ENCODE assay signal across 13 mouse cellular contexts in the genomic region with DNA sequence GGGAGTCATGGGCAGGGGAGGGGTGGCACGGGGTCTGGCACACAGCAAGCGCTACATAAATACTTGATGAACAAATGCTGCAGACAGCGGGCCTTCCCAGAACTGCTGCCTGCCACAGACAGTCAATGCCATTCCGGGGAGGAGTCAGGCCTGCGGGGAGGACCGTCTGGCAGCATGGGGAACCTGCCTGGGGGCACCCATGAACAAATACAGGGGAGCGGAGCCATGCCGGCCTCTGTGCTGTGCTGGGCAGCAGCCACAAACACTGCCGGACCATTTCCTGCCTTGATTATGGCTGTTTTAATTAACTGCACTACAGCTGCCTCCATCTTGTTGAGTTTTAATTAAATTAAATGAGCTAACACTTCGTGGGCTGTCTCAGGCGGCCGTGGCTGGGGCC. TPM values are rescaled to one million over a fixed set of nuclear protein-coding genes. Genes with fewer than 3 reads are reported as not detected.
DNase-seq lines count a peak whose midpoint lies in the region; ATAC-seq and TF ChIP-seq lines count a peak whose summit lies in the region.
"Had no signal": no experiment of that assay in that cellular context is flagged by ENCODE, and none has a peak within 500 bp of the region (broad histone marks: within the 10 kb centered on the region; RNA-seq: fewer than 3 reads in every experiment).

No protein-coding gene starts in this region.

- no peak for ATAC-seq in midbrain, embryonic 14.5 days (ENCODE audit: low FRiP score, low TSS enrichment)
- ATAC-seq in midbrain, embryonic 15.5 days (replicated peaks), result no peak
- ATAC-seq in hindbrain, embryonic 12.5 days (ENCODE audit: low FRiP score), result peak; percentile 15; the same call in 1 of the 2 replicates
- ATAC-seq in neural tube, embryonic 13.5 days (ENCODE audit: low read depth), result peak; percentile 49
- ATAC-seq in kidney, embryonic 14.5 days (ENCODE audit: low FRiP score, low TSS enrichment), result no peak

- no peak for TF ChIP-seq POLR2A in lung, adult 2 months (IDR thresholded peaks at IDR 0.05; ENCODE audit: borderline replicate concordance, extremely low read depth, low read depth, low read length)

- H3K4me1 ChIP-seq in midbrain, embryonic 14.5 days (ENCODE audit: control insufficient read depth, insufficient read depth, low read length), result peaks cover 20% of the 10 kb centered on the region
- H3K4me1 ChIP-seq in midbrain, embryonic 15.5 days, result peaks cover 19% of the 10 kb centered on the region
- peaks cover 34% of the 10 kb centered on the region for H3K4me1 ChIP-seq in forebrain, embryonic 10.5 days
- H3K4me1 ChIP-seq in hindbrain, embryonic 12.5 days, result peaks cover 39% of the 10 kb centered on the region
- H3K4me1 ChIP-seq in neural tube, embryonic 13.5 days (replicated peaks), result peaks cover 58% of the 10 kb centered on the region
- H3K4me1 ChIP-seq in kidney, embryonic 14.5 days (ENCODE audit: control insufficient read depth, insufficient read depth, low read length), result peaks cover 14% of the 10 kb centered on the region; the same call in 1 of the 2 replicates
- H3K4me1 ChIP-seq in lung, adult 2 months (ENCODE audit: control insufficient read depth, insufficient read depth, low read length), result 0 out of 2 replicates have a peak, but pooled peaks cover 3% of the 10 kb centered on the region

- H3K36me3 ChIP-seq in midbrain, embryonic 14.5 days (ENCODE audit: control insufficient read depth, insufficient read depth, low read length), result peaks cover 62% of the 10 kb centered on the region
- H3K36me3 ChIP-seq in midbrain, embryonic 15.5 days (replicated peaks), result peaks cover 17% of the 10 kb centered on the region
- H3K36me3 ChIP-seq in forebrain, embryonic 10.5 days (replicated peaks), result peaks cover 87% of the 10 kb centered on the region
- H3K36me3 ChIP-seq in hindbrain, embryonic 12.5 days, result peaks cover 54% of the 10 kb centered on the region
- peaks cover 54% of the 10 kb centered on the region for H3K36me3 ChIP-seq in neural tube, embryonic 13.5 days
- peaks cover 59% of the 10 kb centered on the region for H3K36me3 ChIP-seq in kidney, embryonic 14.5 days (ENCODE audit: control insufficient read depth, insufficient read depth, low read length)

- DNase-seq in midbrain, embryonic 14.5 days, result peak; percentile 42
- DNase-seq in forebrain, embryonic 10.5 days (ENCODE audit: extremely low spot score, low spot score), result no peak
- no peak for DNase-seq in embryo, embryonic 9.5 days (ENCODE audit: extremely low spot score)
- no peak for DNase-seq in lung, adult 2 months
- DNase-seq: cerebellum, adult 9-10 months; heart, postnatal 10 days; kidney, adult 18-20 months had no signal

- no peak for TF ChIP-seq CTCF in lung, adult 2 months (IDR thresholded peaks at IDR 0.05; ENCODE audit: insufficient read depth, low read length)

- no peaks in the 10 kb centered on the region for H3K27me3 ChIP-seq in midbrain, embryonic 14.5 days (ENCODE audit: control insufficient read depth, insufficient read depth, low read length)
- no peaks in the 10 kb centered on the region for H3K27me3 ChIP-seq in midbrain, embryonic 15.5 days (replicated peaks)
- no peaks in the 10 kb centered on the region for H3K27me3 ChIP-seq in forebrain, embryonic 10.5 days (ENCODE audit: poor library complexity, severe bottlenecking)
- no peaks in the 10 kb centered on the region for H3K27me3 ChIP-seq in hindbrain, embryonic 12.5 days
- no peaks in the 10 kb centered on the region for H3K27me3 ChIP-seq in neural tube, embryonic 13.5 days
- H3K27me3 ChIP-seq in kidney, embryonic 14.5 days (ENCODE audit: control insufficient read depth, insufficient read depth, low read length), result no peaks in the 10 kb centered on the region
- H3K27me3 ChIP-seq: limb, embryonic 15.5 days; lung, embryonic 15.5 days had no signal

- no peak overlapping the region for H3K4me3 ChIP-seq in midbrain, embryonic 14.5 days (replicated peaks; ENCODE audit: low read depth, low read length)
- H3K4me3 ChIP-seq in midbrain, embryonic 15.5 days, result no peak overlapping the region
- no peak overlapping the region for H3K4me3 ChIP-seq in forebrain, embryonic 10.5 days
- no peak overlapping the region for H3K4me3 ChIP-seq in hindbrain, embryonic 12.5 days
- H3K4me3 ChIP-seq in neural tube, embryonic 13.5 days, result no peak overlapping the region
- no peak overlapping the region for H3K4me3 ChIP-seq in kidney, embryonic 14.5 days (ENCODE audit: low read length)
- no peak overlapping the region for H3K4me3 ChIP-seq in lung, adult 2 months (replicated peaks; ENCODE audit: extremely low read depth, low read depth, low read length)
- H3K4me3 ChIP-seq: limb, embryonic 15.5 days; lung, embryonic 15.5 days had no signal

- no peaks in the 10 kb centered on the region for H3K9me3 ChIP-seq in midbrain, embryonic 14.5 days (ENCODE audit: control insufficient read depth, low read length)
- no peaks in the 10 kb centered on the region for H3K9me3 ChIP-seq in midbrain, embryonic 15.5 days
- H3K9me3 ChIP-seq in forebrain, embryonic 10.5 days, result no peaks in the 10 kb centered on the region
- no peaks in the 10 kb centered on the region for H3K9me3 ChIP-seq in hindbrain, embryonic 12.5 days (replicated peaks)
- no peaks in the 10 kb centered on the region for H3K9me3 ChIP-seq in neural tube, embryonic 13.5 days
- H3K9me3 ChIP-seq in kidney, embryonic 14.5 days (ENCODE audit: control insufficient read depth, low read length), result no peaks in the 10 kb centered on the region
- H3K9me3 ChIP-seq: limb, embryonic 15.5 days; lung, embryonic 15.5 days had no signal

- no peak overlapping the region for H3K4me2 ChIP-seq in midbrain, embryonic 14.5 days (ENCODE audit: low read length)
- no peak overlapping the region for H3K4me2 ChIP-seq in midbrain, embryonic 15.5 days
- H3K4me2 ChIP-seq in hindbrain, embryonic 12.5 days (replicated peaks), result no peak overlapping the region
- no peak overlapping the region for H3K4me2 ChIP-seq in neural tube, embryonic 13.5 days
- H3K4me2 ChIP-seq in kidney, embryonic 14.5 days (replicated peaks; ENCODE audit: low read depth, low read length), result no peak overlapping the region
- H3K4me2 ChIP-seq: limb, embryonic 15.5 days; lung, embryonic 15.5 days had no signal

- H3K27ac ChIP-seq in midbrain, embryonic 14.5 days (replicated peaks; ENCODE audit: low read depth, low read length), result peak overlapping the region; percentile 60
- H3K27ac ChIP-seq in midbrain, embryonic 15.5 days, result no peak overlapping the region
- H3K27ac ChIP-seq in forebrain, embryonic 10.5 days, result peak overlapping the region; percentile 44; the same call in 1 of the 2 replicates
- H3K27ac ChIP-seq in hindbrain, embryonic 12.5 days, result peak overlapping the region; percentile 64
- peak overlapping the region; percentile 75 for H3K27ac ChIP-seq in neural tube, embryonic 13.5 days (replicated peaks)
- H3K27ac ChIP-seq in kidney, embryonic 14.5 days (ENCODE audit: low read depth, low read length), result no peak overlapping the region
- H3K27ac ChIP-seq: limb, embryonic 15.5 days; lung, embryonic 15.5 days had no signal

- 62% methylated on average over 12 of the region's 12 CpGs for WGBS in midbrain, embryonic 14.5 days
- 62% methylated on average over 12 of the region's 12 CpGs for WGBS in midbrain, embryonic 15.5 days
- 82% methylated on average over 12 of the region's 12 CpGs for WGBS in forebrain, embryonic 10.5 days
- 62% methylated on average over 12 of the region's 12 CpGs for WGBS in hindbrain, embryonic 12.5 days
- 31% methylated on average over 12 of the region's 12 CpGs for WGBS in neural tube, embryonic 13.5 days
- WGBS in kidney, embryonic 14.5 days, result 59% methylated on average over 12 of the region's 12 CpGs
- 84% methylated on average over 12 of the region's 12 CpGs for WGBS in lung, adult 2 months

- H3K9ac ChIP-seq in midbrain, embryonic 14.5 days (replicated peaks; ENCODE audit: low read length), result no peak overlapping the region
- no peak overlapping the region for H3K9ac ChIP-seq in midbrain, embryonic 15.5 days
- H3K9ac ChIP-seq in hindbrain, embryonic 12.5 days, result no peak overlapping the region
- H3K9ac ChIP-seq in neural tube, embryonic 13.5 days, result peak overlapping the region; percentile 38; the same call in 1 of the 2 replicates
- H3K9ac ChIP-seq in kidney, embryonic 14.5 days (ENCODE audit: low read depth, low read length), result no peak overlapping the region
- H3K9ac ChIP-seq: limb, embryonic 15.5 days; lung, embryonic 15.5 days had no signal

RNA-seq across cellular contexts. Expression of a gene that starts 35.0 kb away (rescaled TPM):
- 69.5 and 73.4 TPM in 2 replicates for polyA plus RNA-seq in midbrain, embryonic 14.5 days (2014; fragmentation: Nextera tagmentation; extraction: Ambion mirVana)
- 93.9 and 94.2 TPM in 2 replicates for polyA plus RNA-seq in midbrain, embryonic 15.5 days (2015; fragmentation: Nextera tagmentation; extraction: Ambion mirVana)
- 99.7 and 102 TPM in 2 replicates for polyA plus RNA-seq in forebrain, embryonic 10.5 days (2016; fragmentation: Nextera tagmentation; extraction: Ambion mirVana)
- polyA plus RNA-seq in hindbrain, embryonic 12.5 days (2016; fragmentation: Nextera tagmentation; extraction: Ambion mirVana), result 131 and 137 TPM in 2 replicates
- 81.1 and 82.2 TPM in 2 replicates for polyA plus RNA-seq in neural tube, embryonic 13.5 days (2015; fragmentation: Nextera tagmentation; extraction: Ambion mirVana)
- polyA plus RNA-seq in kidney, embryonic 14.5 days (2014; fragmentation: Nextera tagmentation; extraction: Ambion mirVana), result 53.3 and 68.1 TPM in 2 replicates
- 245 and 250 TPM in 2 replicates for polyA plus RNA-seq in lung, adult 2 months (2012; rRNA removed)

Comparison
In these comparisons a context has a peak if more than half of its experiments do, and no peak if none do; other contexts are left out.
1. H3K27ac ChIP-seq: peak in midbrain, embryonic 14.5 days (single experiment), forebrain, embryonic 10.5 days (single experiment), hindbrain, embryonic 12.5 days (single experiment) and neural tube, embryonic 13.5 days (single experiment); none in midbrain, embryonic 15.5 days (single experiment) and kidney, embryonic 14.5 days (single experiment).
2. ATAC-seq: peak in hindbrain, embryonic 12.5 days (single experiment) and neural tube, embryonic 13.5 days (single experiment); none in midbrain, embryonic 14.5 days (single experiment), midbrain, embryonic 15.5 days (single experiment) and kidney, embryonic 14.5 days (single experiment).